Mouse (Mus musculus): ENCODE data around the gene Krt32.

DNA sequence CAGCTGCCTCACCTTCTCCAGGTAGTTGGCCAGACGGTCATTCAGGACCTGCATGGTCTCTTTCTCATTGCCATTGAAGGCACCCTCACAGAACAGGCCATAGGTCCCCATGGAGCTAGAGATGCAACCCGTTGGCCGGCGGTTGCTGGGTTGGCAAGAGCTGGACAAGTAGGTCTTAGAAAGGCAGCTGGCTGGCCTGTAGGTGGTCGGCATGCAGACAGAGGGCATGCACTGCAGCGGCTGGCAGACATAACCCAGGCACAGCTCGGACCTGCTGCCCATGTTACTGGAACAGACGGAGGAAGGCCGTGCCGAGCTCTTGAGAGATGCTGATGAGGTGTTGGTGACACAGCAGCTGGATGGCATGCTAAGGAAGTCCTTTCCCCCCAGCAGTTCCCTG is at the start of gene Krt32:
- TF ChIP-seq TAL1 (IDR thresholded peaks at IDR 0.05; ENCODE audit: low read length) (no peak), GATA1 (IDR thresholded peaks at IDR 0.05; ENCODE audit: low read length) (no peak)
